Mouse (Mus musculus): Measurements from ENCODE around the gene Cyp2d34. TPM values are rescaled to one million over a fixed set of nuclear protein-coding genes. Genes with fewer than 3 reads are reported as not detected.

The Cyp2d34 gene
- polyA plus RNA-seq (2014; fragmentation: Illumina TruSeq; extraction: RNeasy Lipid Tissue Mini Kit (QIAGEN cat#74804); ENCODE audit: insufficient read depth, low read depth, low replicate concordance), result not detected

GRCm38 (mm10) chr15:82620531-82621202 is at the start of gene Cyp2d34:
Cyp2d34 (minus strand) TSS chr15:82620946.

Other genes with a start within 250 kb of the Cyp2d34 start
- gene Cyp2d22, start 240.7 kb downstream of the Cyp2d34 start, polyA plus RNA-seq (2014; fragmentation: Illumina TruSeq; extraction: RNeasy Lipid Tissue Mini Kit (QIAGEN cat#74804); ENCODE audit: insufficient read depth, low read depth, low replicate concordance), result 29.1 TPM
- not detected for gene Cyp2d11, start 226.9 kb downstream of the Cyp2d34 start, polyA plus RNA-seq (2014; fragmentation: Illumina TruSeq; extraction: RNeasy Lipid Tissue Mini Kit (QIAGEN cat#74804); ENCODE audit: insufficient read depth, low read depth, low replicate concordance)
- not detected for gene Cyp2d10, start 213.8 kb downstream of the Cyp2d34 start, polyA plus RNA-seq (2014; fragmentation: Illumina TruSeq; extraction: RNeasy Lipid Tissue Mini Kit (QIAGEN cat#74804); ENCODE audit: insufficient read depth, low read depth, low replicate concordance)
- not detected for gene Cyp2d9, start 187.5 kb downstream of the Cyp2d34 start, polyA plus RNA-seq (2014; fragmentation: Illumina TruSeq; extraction: RNeasy Lipid Tissue Mini Kit (QIAGEN cat#74804); ENCODE audit: insufficient read depth, low read depth, low replicate concordance)
- gene Cyp2d12, start 65.9 kb downstream of the Cyp2d34 start, polyA plus RNA-seq (2014; fragmentation: Illumina TruSeq; extraction: RNeasy Lipid Tissue Mini Kit (QIAGEN cat#74804); ENCODE audit: insufficient read depth, low read depth, low replicate concordance), result not detected
- not detected for gene Cyp2d40, start 143.2 kb upstream of the Cyp2d34 start, polyA plus RNA-seq (2014; fragmentation: Illumina TruSeq; extraction: RNeasy Lipid Tissue Mini Kit (QIAGEN cat#74804); ENCODE audit: insufficient read depth, low read depth, low replicate concordance)
- not detected for gene Cyp2d26, start 173.3 kb upstream of the Cyp2d34 start, polyA plus RNA-seq (2014; fragmentation: Illumina TruSeq; extraction: RNeasy Lipid Tissue Mini Kit (QIAGEN cat#74804); ENCODE audit: insufficient read depth, low read depth, low replicate concordance)